Mouse (Mus musculus): ENCODE data around the gene Taok3. TPM values are rescaled to one million over a fixed set of nuclear protein-coding genes. Genes with fewer than 3 reads are reported as not detected.

The Taok3 gene
- total and polyA plus RNA-seq, 2 experiments from 2014 or later, result 1.1 to 5.8 TPM

DNA sequence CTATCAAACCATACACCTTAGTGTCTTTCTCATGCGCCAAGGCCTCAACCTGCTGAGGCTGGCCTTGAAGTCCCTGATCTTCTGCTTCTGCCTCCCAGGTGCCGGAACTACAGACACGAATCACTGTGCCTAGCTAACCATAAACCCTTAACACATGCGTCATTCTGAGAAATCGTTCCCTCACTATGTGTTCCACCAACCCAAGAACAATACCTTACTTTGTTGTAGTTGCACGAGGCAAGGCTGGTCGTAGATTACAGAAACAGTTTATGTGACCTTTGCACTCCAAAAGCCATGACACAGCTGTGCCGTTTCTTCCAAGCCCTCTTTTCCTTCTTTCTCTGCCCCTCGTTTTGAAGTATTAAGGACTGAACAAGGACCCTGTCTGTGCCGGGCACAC, 40.6 kb downstream of the Taok3 start:
- Histone ChIP-seq H3K9me3 (replicated peaks; ENCODE audit: control insufficient read depth, low read length) (no peaks in the 10 kb centered on the region), H3K4me1 (ENCODE audit: control insufficient read depth, insufficient read depth) (peaks cover 8% of the 10 kb centered on the region; the same call in 1 of the 2 replicates), H3K36me3 (replicated peaks; ENCODE audit: control insufficient read depth, insufficient read depth, low read length) (no peaks in the 10 kb centered on the region), H3K27ac (ENCODE audit: low read depth) (no peak overlapping the region), H3K27me3 (ENCODE audit: control insufficient read depth, insufficient read depth, low read length) (no peaks in the 10 kb centered on the region), H3K4me3 (ENCODE audit: low read depth, low read length) (no peak overlapping the region), H3K4me2 (ENCODE audit: low read depth, low read length) (no peak overlapping the region), H3K9ac (replicated peaks; ENCODE audit: low read depth, low read length) (no peak overlapping the region)
- ATAC-seq (ENCODE audit: insufficient read depth, low read depth) (no peak), DNase-seq (ENCODE audit: low spot score) (no peak)
- 62% methylated on average over 10 of the region's 10 CpGs for WGBS
- TF ChIP-seq CTCF (IDR thresholded peaks at IDR 0.05; ENCODE audit: low read depth) (no peak), EP300 (IDR thresholded peaks at IDR 0.05; ENCODE audit: low read depth) (no peak)

DNA sequence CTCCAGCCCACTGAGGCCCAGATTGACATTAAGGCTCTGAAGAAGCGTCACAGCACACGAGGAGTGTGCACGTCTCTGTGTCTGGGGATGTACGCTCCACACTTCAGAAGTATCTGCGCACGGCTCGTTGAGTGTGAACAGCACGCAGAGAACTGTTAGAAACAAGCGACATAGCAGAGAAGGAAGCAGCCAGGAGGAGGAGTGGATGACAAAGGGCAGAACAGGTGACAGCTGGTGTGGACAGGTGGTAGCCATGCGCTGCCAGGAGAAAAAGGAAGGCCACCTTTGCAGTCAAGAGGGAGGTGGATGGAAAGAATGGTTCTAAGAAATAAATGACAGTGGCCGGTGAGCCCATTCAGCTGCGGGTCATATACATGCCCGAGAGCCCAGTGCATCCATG, 43.9 kb downstream of the Taok3 start:
- ATAC-seq (ENCODE audit: insufficient read depth, low read depth) (no peak), DNase-seq (ENCODE audit: low spot score) (no peak)
- Histone ChIP-seq H3K36me3 (replicated peaks; ENCODE audit: control insufficient read depth, insufficient read depth, low read length) (no peaks in the 10 kb centered on the region), H3K4me2 (ENCODE audit: low read depth, low read length) (no peak overlapping the region), H3K27me3 (ENCODE audit: control insufficient read depth, insufficient read depth, low read length) (no peaks in the 10 kb centered on the region), H3K4me1 (ENCODE audit: control insufficient read depth, insufficient read depth) (peaks cover 8% of the 10 kb centered on the region; the same call in 1 of the 2 replicates), H3K9me3 (replicated peaks; ENCODE audit: control insufficient read depth, low read length) (no peaks in the 10 kb centered on the region), H3K4me3 (ENCODE audit: low read depth, low read length) (no peak overlapping the region), H3K27ac (ENCODE audit: low read depth) (no peak overlapping the region), H3K9ac (replicated peaks; ENCODE audit: low read depth, low read length) (no peak overlapping the region)
- 86% methylated on average over 13 of the region's 13 CpGs for WGBS
- TF ChIP-seq EP300 (IDR thresholded peaks at IDR 0.05; ENCODE audit: low read depth) (no peak), CTCF (IDR thresholded peaks at IDR 0.05; ENCODE audit: low read depth) (no peak)

DNA sequence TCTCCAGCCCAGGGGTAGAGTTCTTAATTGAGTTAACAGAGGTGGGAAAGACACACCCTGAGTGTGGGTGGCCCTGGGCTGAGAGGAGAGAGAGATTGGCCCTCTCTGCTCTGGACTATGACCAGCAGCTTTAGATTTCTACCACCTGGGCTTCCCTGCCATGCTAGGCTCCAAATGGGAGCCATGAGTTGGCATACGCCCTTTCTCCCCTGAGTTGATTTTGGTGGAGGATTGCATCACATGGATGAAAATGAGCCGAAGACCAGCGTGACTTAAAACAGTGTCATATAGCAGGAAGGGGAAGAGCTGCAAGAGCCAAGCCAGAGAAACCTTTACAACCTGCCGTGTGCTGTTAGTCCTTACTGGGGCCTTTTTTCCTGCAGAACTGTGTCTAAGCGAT, 44.6 kb downstream of the Taok3 start:
- DNase-seq (ENCODE audit: low spot score) (no peak), ATAC-seq (ENCODE audit: insufficient read depth, low read depth) (no peak)
- TF ChIP-seq CTCF (IDR thresholded peaks at IDR 0.05; ENCODE audit: low read depth) (no peak), EP300 (IDR thresholded peaks at IDR 0.05; ENCODE audit: low read depth) (no peak)
- 91% methylated on average over 5 of the region's 5 CpGs for WGBS
- Histone ChIP-seq H3K27me3 (ENCODE audit: control insufficient read depth, insufficient read depth, low read length) (no peaks in the 10 kb centered on the region), H3K9me3 (replicated peaks; ENCODE audit: control insufficient read depth, low read length) (no peaks in the 10 kb centered on the region), H3K4me2 (ENCODE audit: low read depth, low read length) (no peak overlapping the region), H3K4me3 (ENCODE audit: low read depth, low read length) (no peak overlapping the region), H3K4me1 (ENCODE audit: control insufficient read depth, insufficient read depth) (peaks cover 7% of the 10 kb centered on the region; the same call in 1 of the 2 replicates), H3K36me3 (replicated peaks; ENCODE audit: control insufficient read depth, insufficient read depth, low read length) (no peaks in the 10 kb centered on the region), H3K9ac (replicated peaks; ENCODE audit: low read depth, low read length) (no peak overlapping the region), H3K27ac (ENCODE audit: low read depth) (no peak overlapping the region)

DNA sequence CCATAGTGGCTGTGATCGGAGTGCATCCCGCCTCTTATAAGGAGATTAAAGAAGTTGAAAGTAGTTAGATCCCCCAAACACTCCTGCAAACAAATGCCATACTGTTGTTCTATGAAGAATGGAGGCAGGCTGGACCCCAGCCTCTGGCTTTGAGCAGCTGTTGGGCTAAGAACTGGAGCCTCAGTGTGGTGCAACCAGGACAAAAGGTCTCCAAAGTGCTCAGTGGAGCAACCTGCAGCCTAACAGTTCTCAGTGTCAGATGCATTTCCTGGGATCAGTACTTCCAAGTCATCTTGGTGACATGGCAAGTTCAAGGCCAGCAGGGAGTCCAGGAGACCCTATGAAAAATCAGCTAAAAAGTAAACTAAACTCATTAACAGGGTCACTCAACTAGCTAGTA, 45.0 kb downstream of the Taok3 start:
- H3K9me3 ChIP-seq (replicated peaks; ENCODE audit: control insufficient read depth, low read length), result no peaks in the 10 kb centered on the region
- H3K9ac ChIP-seq (replicated peaks; ENCODE audit: low read depth, low read length), result no peak overlapping the region
- WGBS, result 95% methylated on average over 2 of the region's 2 CpGs
- no peak overlapping the region for H3K4me3 ChIP-seq (ENCODE audit: low read depth, low read length)
- no peak overlapping the region for H3K4me2 ChIP-seq (ENCODE audit: low read depth, low read length)
- H3K4me1 ChIP-seq (ENCODE audit: control insufficient read depth, insufficient read depth), result 0 out of 2 replicates have a peak, but pooled peaks cover 3% of the 10 kb centered on the region
- H3K36me3 ChIP-seq (replicated peaks; ENCODE audit: control insufficient read depth, insufficient read depth, low read length), result no peaks in the 10 kb centered on the region
- ATAC-seq (ENCODE audit: insufficient read depth, low read depth), result no peak
- H3K27ac ChIP-seq (ENCODE audit: low read depth), result no peak overlapping the region
- no peaks in the 10 kb centered on the region for H3K27me3 ChIP-seq (ENCODE audit: control insufficient read depth, insufficient read depth, low read length)
- no peak for TF ChIP-seq CTCF (IDR thresholded peaks at IDR 0.05; ENCODE audit: low read depth)
- no peak for DNase-seq (ENCODE audit: low spot score)

DNA sequence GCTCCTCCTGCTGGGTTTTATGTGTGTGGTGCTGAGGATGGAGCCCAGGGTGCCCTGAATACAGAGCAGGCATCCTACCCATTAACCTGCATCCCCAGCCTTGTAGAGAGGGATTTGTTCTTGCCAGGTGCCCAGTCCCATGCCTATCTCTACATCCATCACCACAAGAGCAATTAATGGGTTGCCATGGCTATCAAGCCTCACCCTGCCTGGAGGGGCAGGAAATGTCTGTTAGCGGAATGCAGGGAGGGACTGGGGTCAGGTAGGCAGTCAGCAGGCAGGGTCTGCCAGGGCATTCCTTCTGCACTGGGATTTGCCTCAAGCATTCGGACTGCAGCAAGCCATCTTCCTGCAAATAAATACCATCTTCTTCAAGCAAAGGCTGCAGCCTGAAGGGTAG, 46.0 kb downstream of the Taok3 start:
- Histone ChIP-seq H3K27ac (ENCODE audit: low read depth) (no peak overlapping the region), H3K27me3 (ENCODE audit: control insufficient read depth, insufficient read depth, low read length) (no peaks in the 10 kb centered on the region), H3K9ac (replicated peaks; ENCODE audit: low read depth, low read length) (no peak overlapping the region), H3K4me1 (ENCODE audit: control insufficient read depth, insufficient read depth) (no peaks in the 10 kb centered on the region), H3K4me3 (ENCODE audit: low read depth, low read length) (no peak overlapping the region), H3K4me2 (ENCODE audit: low read depth, low read length) (no peak overlapping the region), H3K9me3 (replicated peaks; ENCODE audit: control insufficient read depth, low read length) (no peaks in the 10 kb centered on the region), H3K36me3 (replicated peaks; ENCODE audit: control insufficient read depth, insufficient read depth, low read length) (no peaks in the 10 kb centered on the region)
- TF ChIP-seq CTCF (IDR thresholded peaks at IDR 0.05; ENCODE audit: low read depth) (no peak), EP300 (IDR thresholded peaks at IDR 0.05; ENCODE audit: low read depth) (no peak)
- no peak for DNase-seq (ENCODE audit: low spot score)
- 57% methylated on average over 2 of the region's 2 CpGs for WGBS
- no peak for ATAC-seq (ENCODE audit: insufficient read depth, low read depth)

DNA sequence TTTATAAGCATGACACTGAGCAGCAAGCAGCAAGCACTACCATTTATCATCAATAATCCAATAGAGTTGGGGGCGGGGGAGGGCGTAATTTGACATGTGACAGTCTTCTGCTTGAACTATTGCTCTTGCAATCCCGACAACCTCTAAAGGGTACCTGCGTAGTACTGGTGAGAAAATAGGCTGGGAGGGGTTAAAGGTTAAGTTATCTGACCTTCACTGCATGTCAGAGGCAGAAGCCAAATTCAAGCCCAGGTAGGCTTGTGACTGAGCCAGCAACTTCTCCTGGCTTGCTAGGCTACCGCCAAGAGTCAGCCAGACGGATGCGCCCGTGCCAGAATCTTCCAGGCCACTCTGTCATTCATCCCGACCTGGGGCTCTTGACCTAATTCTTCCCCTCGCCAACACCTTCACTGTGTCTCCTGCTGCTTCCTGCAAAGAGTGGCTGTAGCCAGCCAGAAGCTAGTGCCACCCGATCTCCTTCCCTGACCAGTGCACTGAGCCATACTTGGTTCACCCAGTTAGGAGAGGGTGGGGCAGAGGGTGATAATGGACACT, 47.0 kb downstream of the Taok3 start:
- ATAC-seq (ENCODE audit: insufficient read depth, low read depth), result no peak
- TF ChIP-seq EP300 (IDR thresholded peaks at IDR 0.05; ENCODE audit: low read depth) (no peak), CTCF (IDR thresholded peaks at IDR 0.05; ENCODE audit: low read depth) (no peak)

More for the DNA sequence above, 47.0 kb downstream of the Taok3 start:
- H3K4me2 ChIP-seq (ENCODE audit: low read depth, low read length), result no peak overlapping the region
- H3K4me1 ChIP-seq (ENCODE audit: control insufficient read depth, insufficient read depth), result no peaks in the 10 kb centered on the region
- H3K27me3 ChIP-seq (ENCODE audit: control insufficient read depth, insufficient read depth, low read length), result no peaks in the 10 kb centered on the region
- H3K27ac ChIP-seq (ENCODE audit: low read depth), result no peak overlapping the region
- no peaks in the 10 kb centered on the region for H3K36me3 ChIP-seq (replicated peaks; ENCODE audit: control insufficient read depth, insufficient read depth, low read length)
- no peak overlapping the region for H3K9ac ChIP-seq (replicated peaks; ENCODE audit: low read depth, low read length)
- DNase-seq (ENCODE audit: low spot score), result no peak
- no peak overlapping the region for H3K4me3 ChIP-seq (ENCODE audit: low read depth, low read length)
- WGBS, result 70% methylated on average over 11 of the region's 11 CpGs
- no peaks in the 10 kb centered on the region for H3K9me3 ChIP-seq (replicated peaks; ENCODE audit: control insufficient read depth, low read length)
